Mouse (Mus musculus) embryo, embryonic 11.5 days (tissue): ENCODE measurements around the gene Fgr.

ENCODE experiments used
- DNase-seq: peaks from one replicate; pipeline ENCODE4 v3.0.0-alpha.2; 2012; ENCODE audit warnings: low read depth, low spot score

The Fgr gene

GRCm38 (mm10) chr4:133014896-133015709, 41.2 kb downstream of the Fgr start:
- no peak for DNase-seq

GRCm38 (mm10) chr4:133015710-133016651, 42.1 kb downstream of the Fgr start:
- DNase-seq, result no peak

GRCm38 (mm10) chr4:133016677-133017415, 43.0 kb downstream of the Fgr start:
- no peak for DNase-seq

GRCm38 (mm10) chr4:133017597-133018262, 43.8 kb downstream of the Fgr start:
- no peak for DNase-seq

DNA sequence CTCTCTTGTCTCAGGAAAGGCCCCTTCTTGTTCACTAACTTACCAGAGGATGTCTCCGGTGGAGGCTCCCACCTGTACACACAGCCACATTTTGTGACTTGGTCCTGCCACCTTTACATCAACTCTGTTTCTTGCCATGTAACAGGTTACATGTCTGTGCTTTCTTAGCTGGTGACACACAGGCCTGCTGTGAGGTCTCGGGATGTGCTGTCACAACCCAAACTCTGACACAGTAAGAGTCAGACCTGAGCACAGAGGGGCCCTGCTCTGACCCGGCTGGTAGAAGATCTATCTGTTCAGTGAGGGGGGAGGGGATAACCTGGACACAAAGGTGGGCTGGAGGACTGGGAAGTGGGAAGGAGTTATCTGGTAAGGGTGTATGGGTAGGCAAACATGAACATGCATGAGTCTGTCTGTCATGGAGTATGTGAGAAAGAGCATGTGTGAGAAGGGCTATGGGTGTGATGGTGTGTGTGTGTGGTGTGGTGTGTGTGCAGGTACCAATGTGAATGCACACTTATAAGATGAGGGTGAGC, 44.4 kb downstream of the Fgr start:
- no peak for DNase-seq

DNA sequence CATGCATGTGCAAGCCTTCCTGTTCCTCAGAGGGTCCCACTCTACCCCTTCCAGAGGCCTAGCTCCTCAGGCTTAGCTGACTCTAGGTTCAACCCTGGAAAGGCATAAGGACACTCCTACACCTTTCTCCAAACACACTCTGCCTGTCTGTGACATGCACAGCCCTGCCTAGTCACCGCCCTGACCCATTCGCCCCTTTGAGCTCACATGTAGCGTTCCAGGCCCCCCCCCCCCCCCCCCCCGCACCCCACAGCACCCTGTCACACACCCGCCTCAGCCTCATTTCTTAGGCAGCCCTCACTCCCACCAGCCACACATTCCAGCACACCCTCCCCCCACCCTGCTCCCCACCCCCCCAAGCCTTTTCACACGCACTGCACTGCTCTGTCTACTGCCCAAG, 46.8 kb downstream of the Fgr start:
- no peak for DNase-seq

GRCm38 (mm10) chr4:133021181-133021671, 47.3 kb downstream of the Fgr start:
- DNase-seq, result no peak

DNA sequence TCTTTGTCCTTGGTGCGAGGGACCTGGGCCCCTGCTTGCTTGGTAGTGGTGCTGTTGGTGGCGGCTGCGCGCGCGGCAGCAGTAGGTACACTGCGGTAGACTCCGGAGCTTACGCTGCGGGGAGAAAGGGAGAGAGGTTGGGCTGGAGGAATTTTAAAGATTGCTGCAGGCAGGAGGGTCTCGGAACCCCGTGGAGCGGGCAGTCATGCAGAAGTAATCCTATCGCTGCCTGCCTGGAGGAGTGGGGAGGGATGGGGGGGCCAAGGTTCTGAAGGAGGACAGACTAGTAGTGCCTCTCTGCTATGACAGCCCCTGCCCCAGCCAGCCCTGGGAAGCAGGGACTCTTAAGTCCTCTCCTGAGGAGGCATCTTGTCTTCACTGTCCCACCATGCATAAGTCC, 48.3 kb downstream of the Fgr start:
- DNase-seq, result no peak

GRCm38 (mm10) chr4:133022954-133023635, 49.2 kb downstream of the Fgr start:
- no peak for DNase-seq

DNA sequence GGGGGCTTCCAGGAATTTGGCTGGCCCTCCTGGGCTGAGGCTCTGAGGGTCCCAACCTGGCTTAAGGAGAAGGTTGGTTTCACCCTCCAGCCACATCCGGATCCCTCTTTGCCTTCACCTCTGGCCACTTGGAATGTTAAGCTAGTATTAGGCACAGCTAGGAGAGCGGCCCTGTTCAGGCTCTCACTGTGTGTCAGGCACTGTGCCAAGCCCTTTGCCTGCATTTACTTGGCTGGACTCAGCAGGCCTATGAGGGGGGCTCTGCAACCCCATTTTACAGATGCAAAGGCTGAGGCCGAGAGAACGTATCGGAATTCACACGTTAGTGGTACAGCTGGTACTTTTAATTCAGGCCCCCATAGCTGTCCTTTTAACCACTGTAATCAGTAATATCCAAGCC, 49.7 kb downstream of the Fgr start:
- no peak for DNase-seq

DNA sequence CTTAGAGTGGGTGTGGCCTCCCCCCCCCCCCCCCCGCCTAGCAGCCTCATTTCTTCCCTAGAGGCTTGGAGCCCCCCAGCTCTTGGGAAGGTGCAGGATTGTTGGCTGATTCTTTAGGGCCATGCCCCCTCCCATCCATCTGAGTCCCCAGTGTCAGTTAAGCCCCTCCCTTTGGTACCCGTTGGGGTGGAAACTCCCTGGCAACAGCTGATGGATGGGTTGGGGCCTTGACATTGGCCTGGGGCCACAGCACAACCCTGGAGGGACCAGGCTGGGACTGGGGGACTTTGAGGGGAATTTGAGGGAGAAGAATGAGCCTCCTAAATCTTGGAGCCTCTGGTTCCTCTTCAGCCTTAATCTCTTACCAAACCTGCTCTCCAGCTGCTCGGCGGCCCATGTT, 50.5 kb downstream of the Fgr start:
- no peak for DNase-seq

GRCm38 (mm10) chr4:133024969-133025685, 51.2 kb downstream of the Fgr start:
- no peak for DNase-seq

DNA sequence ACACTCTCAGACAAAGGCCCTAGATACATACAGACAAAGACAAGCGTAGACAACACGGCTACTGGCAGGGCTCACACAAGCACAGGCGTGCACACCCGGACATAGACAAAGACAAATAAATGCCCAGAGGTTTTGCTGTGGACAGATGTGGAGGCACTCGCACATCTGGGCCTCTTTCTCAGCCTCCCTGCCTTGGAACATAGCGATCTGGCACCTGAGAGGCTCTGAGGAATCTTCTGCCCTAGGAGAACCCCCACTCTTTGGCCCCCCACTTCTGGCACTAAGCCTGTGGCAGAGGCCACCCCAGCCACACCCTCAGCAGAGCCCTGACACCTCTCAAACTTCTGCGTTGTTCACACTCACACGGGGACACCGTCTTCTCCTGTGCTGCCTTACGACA, 52.4 kb downstream of the Fgr start:
- DNase-seq, result no peak

- DNase-seq, result no peak
Observed at GRCm38 (mm10) chr4:133026826-133027375, 53.0 kb downstream of the Fgr start.

DNA sequence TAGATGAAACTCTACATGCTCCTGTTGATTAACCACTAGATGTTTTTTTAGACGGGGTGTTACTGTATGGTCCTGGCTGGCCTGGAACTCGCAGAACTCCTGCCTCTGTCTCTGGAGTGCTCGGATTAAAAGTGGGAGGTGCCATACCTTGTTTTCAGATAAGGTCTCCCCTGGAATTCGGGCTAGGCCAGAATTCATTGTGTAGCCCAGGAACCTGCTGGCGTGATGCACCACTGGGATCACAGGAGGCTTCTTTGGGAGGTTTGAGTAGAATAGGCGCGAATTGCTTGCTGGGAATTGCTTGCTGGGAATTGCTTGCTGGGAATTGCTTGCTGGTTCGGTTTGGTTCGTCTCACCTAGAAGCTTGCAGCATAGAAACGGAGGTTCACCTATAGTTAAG, 53.8 kb downstream of the Fgr start:
- DNase-seq, result no peak

- no peak for DNase-seq
Observed at GRCm38 (mm10) chr4:133028193-133028592, 54.3 kb downstream of the Fgr start.

DNA sequence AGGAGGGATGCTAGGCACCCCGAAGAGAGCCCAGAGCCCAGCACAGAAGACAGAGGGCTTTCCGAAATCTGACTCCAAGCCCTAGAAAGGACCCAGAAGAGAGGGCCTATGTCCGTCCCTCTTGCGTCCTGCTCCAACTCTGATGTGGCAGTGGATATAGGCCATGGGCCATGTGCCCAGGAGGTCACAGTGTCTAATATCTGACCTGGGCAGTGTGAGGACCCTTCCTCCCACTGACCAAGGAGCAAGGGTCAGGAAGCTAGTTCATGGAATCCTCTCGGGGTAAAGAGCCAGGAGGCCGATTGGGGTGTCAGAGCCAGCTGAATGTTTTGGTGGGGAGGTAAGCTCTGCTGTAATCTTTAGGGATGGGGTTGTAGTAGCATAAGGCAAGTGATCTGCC, 55.0 kb downstream of the Fgr start:
- DNase-seq, result no peak

DNA sequence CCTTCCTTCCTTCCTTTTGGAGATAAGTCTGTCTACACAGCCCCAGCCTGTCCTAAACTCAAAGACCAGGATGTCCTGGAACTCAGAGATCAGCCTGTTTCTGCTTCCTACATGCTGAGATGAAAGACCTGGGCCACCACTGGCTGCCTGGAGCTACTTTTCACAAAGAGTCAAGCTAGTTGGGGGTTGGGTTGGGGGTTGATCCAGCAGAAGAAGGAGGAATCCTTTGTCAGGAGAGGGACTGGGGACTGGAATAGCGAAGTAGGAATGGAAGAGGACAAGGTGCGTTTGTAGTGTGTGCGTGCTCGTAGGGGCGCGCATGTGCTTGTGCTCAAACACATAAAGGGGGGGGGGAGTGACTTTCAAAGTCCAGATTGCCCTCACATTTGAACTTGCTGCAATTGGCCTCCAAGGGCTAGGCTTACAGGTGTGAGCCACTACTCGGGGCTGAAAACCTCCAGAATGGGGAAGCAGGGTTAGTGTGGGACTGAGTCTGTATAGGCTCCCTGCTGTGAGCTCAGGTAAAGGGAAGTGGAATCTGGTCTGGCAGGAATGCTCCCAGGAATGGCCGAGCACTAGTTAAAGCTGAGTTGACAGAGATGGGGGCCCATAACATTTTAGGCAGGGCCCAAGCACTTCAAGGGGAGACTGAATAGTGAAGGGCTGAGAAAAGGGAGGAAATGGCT, 58.7 kb downstream of the Fgr start:
- DNase-seq, result no peak

DNA sequence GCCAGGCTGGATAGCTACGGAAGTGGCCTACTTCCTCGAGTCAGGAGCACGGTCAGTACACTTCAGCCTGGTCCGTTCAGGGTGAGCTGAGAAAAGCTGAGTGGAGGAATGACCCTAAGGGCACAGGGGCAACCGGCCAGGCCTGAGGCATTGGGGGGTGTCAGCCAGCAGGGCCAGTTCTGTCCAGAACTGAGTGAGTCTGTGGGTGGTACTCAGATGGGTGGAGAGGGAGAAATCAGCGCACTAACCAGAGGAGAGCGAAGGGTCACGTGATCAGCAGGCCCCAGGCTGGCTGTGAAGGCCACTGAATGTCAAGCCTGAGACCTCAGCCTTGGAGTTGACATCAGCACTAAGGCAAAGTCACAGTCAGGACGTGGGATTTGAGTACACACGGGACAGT, 60.6 kb downstream of the Fgr start:
- DNase-seq, result no peak
